Mouse (Mus musculus): ENCODE measurements at regions not wholly inside any gene's neighbourhood (a gene's known extent, or its start where the extent isn't known, plus 50 kb on each side); places are given as distances from the start of the nearest gene placed in this dataset.

GRCm38 (mm10) chr15:88058071-88058470, 514.0 kb downstream of the Fam19a5 start:
- TF ChIP-seq GATA1 (IDR thresholded peaks at IDR 0.05; ENCODE audit: borderline replicate concordance, low read length): no peak
- TF ChIP-seq FLI1 (IDR thresholded peaks at IDR 0.05; ENCODE audit: low read length): no peak
